Mouse (Mus musculus) ES-E14 (cell line): ENCODE results near the gene Cela3b. TPM values are rescaled to one million over a fixed set of nuclear protein-coding genes. Genes with fewer than 3 reads are reported as not detected.

Experiments used
- DNase-seq: peaks from one replicate; pipeline ENCODE4 v3.0.0-alpha.2; 2013; ENCODE audit warnings: low read depth, low spot score
- H3K27ac ChIP-seq: 2 replicates; pipeline ENCODE4 v1.5.1; 2012; ENCODE audit warnings: low read depth, mild to moderate bottlenecking, low read length, moderate library complexity, mixed read lengths; ENCODE audit not compliant: poor library complexity, insufficient read depth, severe bottlenecking
- H3K36me3 ChIP-seq: 2 replicates; pipeline ENCODE4 v1.6.1; 2012; ENCODE audit warnings: mild to moderate bottlenecking, low read length, moderate library complexity, mixed read lengths; ENCODE audit not compliant: control insufficient read depth, poor library complexity, insufficient read depth, severe bottlenecking
- H3K4me1 ChIP-seq, 2 experiments: fragments of 150-350 bp in 1 of 2; sonication (generic) in 1 of 2; 2 replicates each; pipeline ENCODE4 v1.6.1; 2012; ENCODE audit warnings: low read length in 2 of 2, mild to moderate bottlenecking in 1 of 2, mixed read lengths in 1 of 2; ENCODE audit not compliant: control insufficient read depth in 2 of 2, insufficient read depth in 2 of 2, poor library complexity in 1 of 2
- H3K4me3 ChIP-seq, 2 experiments: fragments of 150-350 bp in 1 of 2; sonication (generic) in 1 of 2; 2 replicates each; pipeline ENCODE4 v1.5.1; 2012; ENCODE audit warnings: low read length in 2 of 2, low read depth in 1 of 2, mild to moderate bottlenecking in 1 of 2, mixed read lengths in 1 of 2; ENCODE audit not compliant: insufficient read depth in 1 of 2, poor library complexity in 1 of 2, severe bottlenecking in 1 of 2
- H3K9ac ChIP-seq: 2 replicates; pipeline ENCODE4 v1.6.1; 2012; ENCODE audit warnings: low read depth, mild to moderate bottlenecking, low read length, mixed read lengths; ENCODE audit not compliant: poor library complexity, insufficient read depth, severe bottlenecking
- H3K9me3 ChIP-seq: fragments of 150-350 bp; sonication (generic); 2 replicates; pipeline ENCODE4 v1.6.1; 2012; ENCODE audit warnings: low read depth, mild to moderate bottlenecking, low read length; ENCODE audit not compliant: control insufficient read depth, insufficient read depth
- CHD2 ChIP-seq: IDR thresholded peaks from 2 replicates; pipeline ENCODE4 v1.6.1; 2014; ENCODE audit warnings: mild to moderate bottlenecking, low read depth, low read length, inconsistent platforms
- HCFC1 ChIP-seq: IDR thresholded peaks from 2 replicates; pipeline ENCODE4 v1.6.1; 2012; ENCODE audit warnings: low read length, inconsistent platforms, borderline replicate concordance; ENCODE audit not compliant: insufficient read depth
- MAFK ChIP-seq: IDR thresholded peaks from 2 replicates; pipeline ENCODE4 v1.6.1; 2014; ENCODE audit warnings: mild to moderate bottlenecking, low read depth, low read length, inconsistent platforms; ENCODE audit not compliant: insufficient read depth
- ZC3H11A ChIP-seq: IDR thresholded peaks from 2 replicates; pipeline ENCODE4 v1.6.1; 2012; ENCODE audit warnings: low read depth, mild to moderate bottlenecking, inconsistent platforms, low read length, borderline replicate concordance
- ZNF384 ChIP-seq: IDR thresholded peaks from 2 replicates; pipeline ENCODE4 v1.6.1; 2012; ENCODE audit warnings: low read depth, low read length, inconsistent platforms
- in situ Hi-C, 2 experiments: fragments of 600-800 bp; cut with MboI; formaldehyde crosslinking; loops; one replicate each; pipeline ENCODE4 v1.15.1; 2025; ENCODE audit warnings: low sequenced_read_pairs in 2 of 2, inconsistent platforms in 1 of 2; ENCODE audit not compliant: unreplicated experiment in 2 of 2
- total RNA-seq: library from RNA; depleted of rRNA; stranded (reverse); fragments of 300-350 nt; gene quantifications from 2 replicates; pipeline ENCODE4 v1.2.3, GENCODE M21; 2012

The Cela3b gene
- total RNA-seq, 1 experiment = not detected

- Histone ChIP-seq H3K27ac (peak overlapping the region; percentile 89), H3K36me3 (peaks cover 3% of the 10 kb centered on the region; the same call in 1 of the 2 replicates), H3K9me3 (no peaks in the 10 kb centered on the region), H3K9ac (peak overlapping the region; percentile 86), H3K4me1 (peaks cover 4 to 32% of the 10 kb centered on the region in 2 experiments), H3K4me3 (peak overlapping the region; percentile 82 to 96)
- DNase-seq = no peak
- TF ChIP-seq ZC3H11A (no peak), ZNF384 (no peak), MAFK (no peak), CHD2 (no peak), HCFC1 (no peak)
- in situ Hi-C loops = no loop called here
Measured at GRCm38 (mm10) chr4:137469081-137469844, 38.9 kb upstream of the Cela3b start.

- peaks cover 4 to 30% of the 10 kb centered on the region in 2 experiments for H3K4me1 ChIP-seq
Measured at GRCm38 (mm10) chr4:137468260-137469080, 38.1 kb upstream of the Cela3b start, which contains the start of gene Hspg2. Gene Hspg2, plus strand, starts transcription at chr4:137468769.

DNA sequence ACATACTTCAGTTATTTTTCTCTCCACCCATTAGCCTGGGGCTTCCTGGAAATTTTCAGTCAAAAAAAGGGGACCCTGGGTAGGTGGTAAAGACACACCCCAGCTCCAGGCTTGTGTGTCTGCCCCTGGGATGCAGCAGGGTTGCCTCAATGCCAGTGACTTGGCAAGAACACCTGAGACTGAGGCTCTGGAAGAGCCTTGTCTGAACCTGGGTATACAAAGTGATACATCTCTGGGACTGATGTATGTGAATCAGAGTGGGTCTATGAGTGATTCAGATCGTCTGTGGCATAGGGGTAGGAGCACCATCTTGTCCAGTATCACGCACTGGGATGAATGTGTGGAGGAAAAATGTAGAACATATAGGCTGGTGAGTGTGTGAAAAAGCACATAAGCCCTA lies 37.2 kb upstream of the Cela3b start:
- H3K9me3 ChIP-seq = no peaks in the 10 kb centered on the region
- no peak for TF ChIP-seq HCFC1
- TF ChIP-seq MAFK = no peak
- TF ChIP-seq CHD2 = no peak
- TF ChIP-seq ZC3H11A = no peak
- TF ChIP-seq ZNF384 = no peak

More at GRCm38 (mm10) chr4:137468260-137469080, 38.1 kb upstream of the Cela3b start, which contains the start of gene Hspg2:
- H3K9ac ChIP-seq = peak within 1 kb of the TSS; percentile 86
- TF ChIP-seq MAFK = no peak
- TF ChIP-seq HCFC1 = peak; percentile 58; the same call in 1 of the 2 replicates
- no peak for TF ChIP-seq ZNF384
- TF ChIP-seq ZC3H11A = no peak
- no peak for TF ChIP-seq CHD2
- H3K9me3 ChIP-seq = no peaks in the 10 kb centered on the region
- peaks cover 3% of the 10 kb centered on the region; the same call in 1 of the 2 replicates for H3K36me3 ChIP-seq
- DNase-seq = peak; percentile 97
- peak within 1 kb of the TSS; percentile 82 to 96 for H3K4me3 ChIP-seq
- in situ Hi-C loops = no loop called here
- peak within 1 kb of the TSS; percentile 89 for H3K27ac ChIP-seq

DNA sequence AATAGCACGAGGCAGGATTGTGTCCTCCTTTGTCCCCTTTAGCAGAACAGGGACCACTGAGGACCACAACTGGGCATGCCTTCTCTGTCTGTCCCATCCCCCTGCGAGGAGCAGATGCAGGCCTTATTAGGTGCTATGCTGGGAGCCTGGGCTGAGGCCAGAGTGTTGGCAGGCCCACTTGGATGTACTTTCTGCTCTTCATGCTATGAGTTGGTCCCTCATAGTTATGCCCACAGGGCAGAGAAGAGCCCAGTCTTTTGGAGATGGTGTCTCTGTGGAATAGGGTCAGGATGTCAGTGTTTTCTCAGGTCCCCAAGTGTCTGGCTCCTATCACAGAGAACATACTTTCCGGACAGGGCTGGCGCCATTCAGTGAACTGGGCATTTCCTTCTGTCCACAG lies 36.7 kb upstream of the Cela3b start:
- Histone ChIP-seq H3K36me3 (no peaks in the 10 kb centered on the region), H3K4me1 (peaks cover 4 to 28% of the 10 kb centered on the region in 2 experiments)

More for the DNA sequence above, 37.2 kb upstream of the Cela3b start:
- H3K27ac ChIP-seq = no peak overlapping the region
- in situ Hi-C loops = no loop called here
- H3K36me3 ChIP-seq = no peaks in the 10 kb centered on the region
- no peak overlapping the region for H3K4me3 ChIP-seq
- peaks cover 4 to 24% of the 10 kb centered on the region in 2 experiments for H3K4me1 ChIP-seq
- no peak for DNase-seq
- no peak overlapping the region for H3K9ac ChIP-seq

More for the DNA sequence above, 36.7 kb upstream of the Cela3b start:
- no peak overlapping the region for H3K9ac ChIP-seq
- in situ Hi-C loops = no loop called here
- no peak for TF ChIP-seq ZC3H11A
- no peak for TF ChIP-seq MAFK
- TF ChIP-seq ZNF384 = no peak
- TF ChIP-seq CHD2 = no peak
- TF ChIP-seq HCFC1 = no peak
- H3K27ac ChIP-seq = no peak overlapping the region
- DNase-seq = no peak
- H3K9me3 ChIP-seq = no peaks in the 10 kb centered on the region
- no peak overlapping the region for H3K4me3 ChIP-seq
